Mouse (Mus musculus) heart, embryonic 13.5 days (tissue): ENCODE measurements at regions not wholly inside any gene's neighbourhood (a gene's known extent, or its start where the extent isn't known, plus 50 kb on each side); places are given as distances from the start of the nearest gene placed in this dataset.

Experiments
- ATAC-seq: fragments of 200-750 bp; cut with Nextera tagmentation; 2 replicates; pipeline ENCODE4 v1.8.0; 2017; ENCODE audit warnings: moderate TSS enrichment; ENCODE audit not compliant: insufficient number of reproducible peaks, low FRiP score, low TSS enrichment; ENCODE audit errors: extremely low read depth
- H3K27ac ChIP-seq: fragments of 300-500 bp; sonication (generic); replicated peaks from 2 replicates; pipeline ENCODE4 v1.5.1; 2015; ENCODE audit warnings: moderate library complexity, mild to moderate bottlenecking, inconsistent platforms
- H3K27me3 ChIP-seq: fragments of 300-500 bp; sonication (generic); replicated peaks from 2 replicates; pipeline ENCODE4 v1.6.1; 2015; ENCODE audit warnings: mild to moderate bottlenecking, inconsistent platforms
- H3K36me3 ChIP-seq: fragments of 300-500 bp; sonication (generic); 2 replicates; pipeline ENCODE4 v1.6.1; 2015; ENCODE audit warnings: mild to moderate bottlenecking, inconsistent platforms
- H3K4me1 ChIP-seq: fragments of 300-500 bp; sonication (generic); 2 replicates; pipeline ENCODE4 v1.6.1; 2015; ENCODE audit warnings: inconsistent platforms
- H3K4me2 ChIP-seq: fragments of 300-500 bp; sonication (generic); 2 replicates; pipeline ENCODE4 v1.6.1; 2015; ENCODE audit warnings: inconsistent platforms, mild to moderate bottlenecking, moderate library complexity
- H3K4me3 ChIP-seq: fragments of 300-500 bp; sonication (generic); 2 replicates; pipeline ENCODE4 v1.5.1; 2015; ENCODE audit warnings: moderate library complexity, mild to moderate bottlenecking, inconsistent platforms
- H3K9ac ChIP-seq: fragments of 300-500 bp; sonication (generic); 2 replicates; pipeline ENCODE4 v1.6.1; 2015; ENCODE audit warnings: inconsistent platforms, mild to moderate bottlenecking, moderate library complexity
- H3K9me3 ChIP-seq: fragments of 300-500 bp; sonication (generic); 2 replicates; pipeline ENCODE4 v1.6.1; 2016; ENCODE audit warnings: inconsistent platforms
- WGBS: fragments of 180-500 bp; shearing (Covaris S2); methylation state at CpG from one replicate; pipeline ENCODE4 v1.1.7; 2015; ENCODE audit warnings: mixed read lengths; 5-methylcytosine and 5-hydroxymethylcytosine counted together

DNA sequence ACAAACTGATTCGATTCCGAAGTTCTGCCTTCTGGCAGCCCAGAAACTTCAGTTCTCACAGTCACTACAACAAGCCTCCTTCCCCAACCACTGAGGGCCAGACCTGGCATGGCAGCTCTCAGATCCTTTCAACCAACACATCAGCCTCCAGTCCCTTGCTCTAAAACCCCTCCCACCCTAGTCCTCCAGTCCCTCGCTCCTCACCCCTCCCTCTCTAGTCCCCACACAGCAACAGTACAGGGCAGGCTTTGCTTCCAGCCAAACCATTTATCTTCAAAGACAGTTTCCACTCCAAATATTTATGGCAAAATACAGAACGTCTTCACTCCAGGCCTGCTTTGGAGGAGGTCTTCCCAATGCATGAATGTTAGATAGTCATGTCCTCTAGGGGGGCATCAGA, 147.9 kb downstream of the Bcl11b start:
- Histone ChIP-seq H3K9me3 (no peaks in the 10 kb centered on the region), H3K4me1 (no peaks in the 10 kb centered on the region), H3K36me3 (no peaks in the 10 kb centered on the region), H3K4me3 (no peak overlapping the region), H3K27me3 (no peaks in the 10 kb centered on the region), H3K4me2 (no peak overlapping the region), H3K27ac (no peak overlapping the region), H3K9ac (no peak overlapping the region)
- ATAC-seq = no peak
- 70% methylated on average over 4 of the region's 4 CpGs for WGBS

GRCm38 (mm10) chr12:107856421-107857043, 146.9 kb downstream of the Bcl11b start:
- no peak overlapping the region for H3K4me3 ChIP-seq
- no peaks in the 10 kb centered on the region for H3K27me3 ChIP-seq
- H3K4me1 ChIP-seq = no peaks in the 10 kb centered on the region
- H3K9ac ChIP-seq = no peak overlapping the region
- no peak overlapping the region for H3K27ac ChIP-seq
- H3K36me3 ChIP-seq = no peaks in the 10 kb centered on the region
- no peaks in the 10 kb centered on the region for H3K9me3 ChIP-seq
- H3K4me2 ChIP-seq = no peak overlapping the region
- no peak for ATAC-seq
- WGBS = 72% methylated on average over 6 of the region's 6 CpGs

DNA sequence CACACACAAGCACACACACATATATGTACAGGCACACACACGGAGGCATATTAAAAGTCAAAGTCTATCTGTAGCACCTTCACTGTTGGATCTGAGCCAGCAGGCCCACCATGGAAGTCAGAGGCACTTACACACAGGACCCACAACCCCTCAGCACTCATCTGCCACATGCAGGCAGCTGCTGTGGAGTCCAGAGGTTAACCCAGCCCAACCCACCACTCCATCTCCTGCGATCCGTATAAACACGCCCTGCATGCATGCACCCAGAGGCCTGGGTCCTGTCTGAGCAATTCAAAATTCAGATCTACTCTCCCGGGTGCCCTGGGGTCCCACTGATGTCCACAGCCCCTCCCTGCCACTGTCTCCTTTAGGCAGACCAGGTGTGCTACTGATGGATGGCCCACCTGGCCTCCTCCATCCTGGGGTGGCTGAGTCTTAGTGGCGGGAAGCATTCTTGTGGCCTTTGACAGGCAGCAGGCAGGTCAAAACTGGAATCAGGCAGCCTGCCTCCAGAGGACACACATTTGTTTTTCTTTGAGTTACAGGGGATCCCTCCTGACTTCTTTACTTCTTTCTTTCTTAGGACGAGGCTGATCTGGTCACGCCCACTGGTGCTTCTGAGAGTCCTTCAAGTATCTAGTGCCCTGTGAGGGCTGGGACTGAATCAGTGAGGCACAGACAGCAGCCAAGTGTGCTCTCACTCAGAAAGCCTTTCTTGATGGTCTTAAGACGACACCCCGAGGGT, 144.7 kb downstream of the Bcl11b start:
- no peak overlapping the region for H3K9ac ChIP-seq
- 48% methylated on average over 10 of the region's 10 CpGs for WGBS

GRCm38 (mm10) chr12:107859750-107860149, 143.7 kb downstream of the Bcl11b start:
- Histone ChIP-seq H3K4me2 (no peak overlapping the region), H3K4me3 (no peak overlapping the region), H3K9me3 (no peaks in the 10 kb centered on the region), H3K27me3 (no peaks in the 10 kb centered on the region), H3K27ac (no peak overlapping the region), H3K4me1 (no peaks in the 10 kb centered on the region), H3K9ac (no peak overlapping the region), H3K36me3 (no peaks in the 10 kb centered on the region)
- WGBS = 26% methylated on average over 8 of the region's 8 CpGs
- no peak for ATAC-seq

More for the DNA sequence above, 144.7 kb downstream of the Bcl11b start:
- no peak overlapping the region for H3K27ac ChIP-seq
- H3K4me1 ChIP-seq = no peaks in the 10 kb centered on the region
- H3K4me3 ChIP-seq = no peak overlapping the region
- ATAC-seq = no peak
- H3K36me3 ChIP-seq = no peaks in the 10 kb centered on the region
- H3K4me2 ChIP-seq = no peak overlapping the region
- no peaks in the 10 kb centered on the region for H3K27me3 ChIP-seq
- H3K9me3 ChIP-seq = no peaks in the 10 kb centered on the region

- no peaks in the 10 kb centered on the region for H3K36me3 ChIP-seq
- ATAC-seq = no peak
- no peak overlapping the region for H3K4me2 ChIP-seq
- H3K9me3 ChIP-seq = no peaks in the 10 kb centered on the region
- 63% methylated on average over 6 of the region's 6 CpGs for WGBS
- H3K9ac ChIP-seq = no peak overlapping the region
- H3K4me3 ChIP-seq = no peak overlapping the region
- H3K27ac ChIP-seq = no peak overlapping the region
- H3K27me3 ChIP-seq = no peaks in the 10 kb centered on the region
- no peaks in the 10 kb centered on the region for H3K4me1 ChIP-seq
Observed at GRCm38 (mm10) chr12:107860358-107860757, 143.0 kb downstream of the Bcl11b start.
